Mouse (Mus musculus) kidney, embryonic 15.5 days (tissue): ENCODE measurements around the gene Polr2l. TPM values are rescaled to one million over a fixed set of nuclear protein-coding genes. Genes with fewer than 3 reads are reported as not detected.
A peak's percentile ranks its signal among the peaks of the same experiment; 100 is the strongest.

ENCODE experiments used
- ATAC-seq: fragments of 200-750 bp; cut with Nextera tagmentation; replicated peaks from 2 replicates; pipeline ENCODE4 v1.8.0; 2017; ENCODE audit warnings: moderate TSS enrichment; ENCODE audit not compliant: low FRiP score
- H3K27ac ChIP-seq: fragments of 300-500 bp; sonication (generic); 2 replicates; pipeline ENCODE4 v1.5.1; 2015; ENCODE audit warnings: mild to moderate bottlenecking, inconsistent platforms
- H3K27me3 ChIP-seq: fragments of 300-500 bp; sonication (generic); 2 replicates; pipeline ENCODE4 v1.6.1; 2015; ENCODE audit warnings: inconsistent platforms
- H3K36me3 ChIP-seq: fragments of 300-500 bp; sonication (generic); 2 replicates; pipeline ENCODE4 v1.6.1; 2015; ENCODE audit warnings: inconsistent platforms
- H3K4me1 ChIP-seq: fragments of 300-500 bp; sonication (generic); 2 replicates; pipeline ENCODE4 v1.6.1; 2015; ENCODE audit warnings: inconsistent platforms
- H3K4me2 ChIP-seq: fragments of 300-500 bp; sonication (generic); 2 replicates; pipeline ENCODE4 v1.6.1; 2015; ENCODE audit warnings: moderate library complexity, mild to moderate bottlenecking, inconsistent platforms
- H3K4me3 ChIP-seq: fragments of 300-500 bp; sonication (generic); replicated peaks from 2 replicates; pipeline ENCODE4 v1.5.1; 2015; ENCODE audit warnings: mild to moderate bottlenecking, inconsistent platforms
- H3K9ac ChIP-seq: fragments of 300-500 bp; sonication (generic); 2 replicates; pipeline ENCODE4 v1.6.1; 2015; ENCODE audit warnings: mild to moderate bottlenecking, inconsistent platforms
- H3K9me3 ChIP-seq: fragments of 300-500 bp; sonication (generic); replicated peaks from 2 replicates; pipeline ENCODE4 v1.6.1; 2016; ENCODE audit warnings: inconsistent platforms
- WGBS: fragments of 180-500 bp; shearing (Covaris S2); methylation state at CpG from one replicate; pipeline ENCODE4 v1.1.7; 2015; ENCODE audit warnings: mixed read lengths; 5-methylcytosine and 5-hydroxymethylcytosine counted together
- polyA plus RNA-seq: library from polyadenylated mRNA; unstranded; fragments of >200 nt; fragmentation: Nextera tagmentation; extraction: Ambion mirVana; gene quantifications from 2 replicates; pipeline ENCODE4 v1.2.1, GENCODE M21; 2015

Polr2l gene
- polyA plus RNA-seq, 1 experiment from 2014 or later, result 78.7 TPM

DNA sequence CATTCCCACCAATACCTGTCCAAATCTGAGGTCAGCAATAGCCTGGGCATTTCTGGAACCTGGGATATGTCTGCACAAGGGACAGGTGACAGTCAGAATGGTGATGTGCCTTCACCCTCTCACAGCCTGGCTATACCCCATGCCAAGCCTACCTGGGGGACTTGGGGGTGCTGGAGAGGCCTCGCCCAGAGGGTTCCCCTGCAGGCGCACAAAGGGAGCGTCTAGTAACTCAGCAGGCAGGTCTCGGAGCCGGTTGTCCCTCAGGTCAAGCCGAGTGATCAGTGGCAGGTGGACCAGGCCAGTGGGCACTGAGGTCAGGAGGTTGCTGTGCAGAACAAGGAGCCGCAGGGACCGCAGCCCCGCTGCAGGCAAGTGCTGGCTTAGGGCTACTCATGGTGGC is 33.5 kb downstream of the Polr2l start:
- H3K27ac ChIP-seq, result no peak overlapping the region
- H3K36me3 ChIP-seq, result peaks cover 41% of the 10 kb centered on the region
- H3K9ac ChIP-seq, result no peak overlapping the region
- peak overlapping the region; percentile 14; the same call in 1 of the 2 replicates for H3K4me2 ChIP-seq
- no peaks in the 10 kb centered on the region for H3K9me3 ChIP-seq
- H3K27me3 ChIP-seq, result no peaks in the 10 kb centered on the region
- H3K4me1 ChIP-seq, result peaks cover 53% of the 10 kb centered on the region
- no peak for ATAC-seq
- no peak overlapping the region; the same call in 1 of the 2 replicates for H3K4me3 ChIP-seq
- 91% methylated on average over 9 of the region's 9 CpGs for WGBS

DNA sequence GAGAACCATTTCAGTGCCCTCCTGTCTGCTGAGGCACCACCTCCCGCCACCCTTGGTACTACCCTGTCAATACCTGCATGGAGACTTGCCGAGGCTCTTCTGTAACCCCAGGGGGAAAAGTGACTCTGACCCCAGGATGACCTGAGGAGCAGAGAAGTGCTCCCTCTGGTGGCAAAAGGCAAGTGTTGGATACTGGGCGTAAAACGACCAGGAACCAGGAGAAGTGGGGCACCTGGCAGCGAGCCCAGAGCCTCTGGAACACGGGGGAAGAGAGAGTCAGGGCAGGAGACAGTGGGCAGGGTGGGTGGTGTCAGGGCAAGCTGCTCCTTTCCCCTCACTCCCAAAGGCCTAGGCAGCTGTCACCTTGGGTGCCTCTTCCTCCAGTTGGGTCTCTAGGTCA is 34.3 kb downstream of the Polr2l start:
- Histone ChIP-seq H3K4me2 (no peak overlapping the region), H3K4me1 (peaks cover 62% of the 10 kb centered on the region), H3K9me3 (no peaks in the 10 kb centered on the region), H3K9ac (no peak overlapping the region), H3K4me3 (no peak overlapping the region), H3K27me3 (no peaks in the 10 kb centered on the region), H3K27ac (no peak overlapping the region), H3K36me3 (peaks cover 41% of the 10 kb centered on the region)
- WGBS, result 31% methylated on average over 6 of the region's 6 CpGs
- ATAC-seq, result no peak

DNA sequence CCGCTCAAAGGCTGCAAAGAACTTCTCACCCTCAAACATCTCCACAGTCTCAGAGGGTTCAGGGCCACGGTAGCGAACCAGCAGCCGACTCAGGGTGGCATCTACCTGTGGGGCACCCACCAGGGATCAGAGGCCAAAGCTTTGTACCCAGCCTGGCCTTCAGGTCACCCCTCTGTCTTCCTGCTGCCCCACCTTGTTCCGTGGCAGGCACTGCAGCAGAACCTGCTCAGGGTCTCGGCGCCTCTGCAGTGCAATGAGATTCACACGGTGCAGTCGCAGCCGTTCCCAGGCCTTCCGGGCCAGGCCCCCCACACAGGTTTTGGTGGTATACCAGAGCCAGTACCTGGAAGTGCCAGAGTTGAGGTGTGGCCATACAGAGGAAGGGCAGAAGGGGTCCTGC is 35.1 kb downstream of the Polr2l start:
- no peak overlapping the region for H3K4me2 ChIP-seq
- no peak overlapping the region for H3K27ac ChIP-seq
- no peak for ATAC-seq
- WGBS, result 92% methylated on average over 11 of the region's 11 CpGs
- H3K27me3 ChIP-seq, result no peaks in the 10 kb centered on the region
- H3K9ac ChIP-seq, result no peak overlapping the region
- H3K9me3 ChIP-seq, result no peaks in the 10 kb centered on the region
- peaks cover 70% of the 10 kb centered on the region for H3K4me1 ChIP-seq
- no peak overlapping the region for H3K4me3 ChIP-seq
- H3K36me3 ChIP-seq, result peaks cover 41% of the 10 kb centered on the region

DNA sequence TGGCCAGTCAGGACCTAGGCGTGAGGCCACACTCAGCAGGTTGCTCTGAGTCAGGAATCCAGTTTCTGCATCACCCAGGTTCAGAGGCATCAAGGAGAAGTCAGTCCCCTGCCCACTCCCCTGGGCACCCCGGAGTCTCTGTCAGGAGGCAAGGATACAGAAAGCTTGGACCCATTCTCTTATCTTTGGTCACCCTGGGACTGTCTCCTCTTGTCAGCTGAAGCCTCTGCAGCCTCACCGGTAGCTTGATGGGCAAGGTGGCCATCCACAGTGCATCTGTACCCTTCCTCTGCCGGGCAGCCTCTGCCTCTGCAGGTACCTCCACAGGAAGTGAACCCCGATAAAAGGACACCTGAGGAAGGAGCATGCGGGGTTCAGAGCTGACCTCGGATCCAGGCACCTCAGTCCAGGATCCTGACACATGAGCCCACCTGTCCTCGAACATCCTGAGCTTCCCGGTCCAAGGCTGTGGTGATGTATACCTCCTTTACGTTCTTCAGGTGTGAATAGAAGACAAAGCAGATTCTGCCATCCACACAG is 35.7 kb downstream of the Polr2l start:
- H3K36me3 ChIP-seq, result peaks cover 41% of the 10 kb centered on the region
- H3K9ac ChIP-seq, result no peak overlapping the region
- no peak for ATAC-seq
- H3K9me3 ChIP-seq, result no peaks in the 10 kb centered on the region
- peaks cover 73% of the 10 kb centered on the region for H3K4me1 ChIP-seq
- H3K4me3 ChIP-seq, result no peak overlapping the region
- H3K27ac ChIP-seq, result no peak overlapping the region
- no peaks in the 10 kb centered on the region for H3K27me3 ChIP-seq
- no peak overlapping the region for H3K4me2 ChIP-seq
- 95% methylated on average over 10 of the region's 10 CpGs for WGBS

DNA sequence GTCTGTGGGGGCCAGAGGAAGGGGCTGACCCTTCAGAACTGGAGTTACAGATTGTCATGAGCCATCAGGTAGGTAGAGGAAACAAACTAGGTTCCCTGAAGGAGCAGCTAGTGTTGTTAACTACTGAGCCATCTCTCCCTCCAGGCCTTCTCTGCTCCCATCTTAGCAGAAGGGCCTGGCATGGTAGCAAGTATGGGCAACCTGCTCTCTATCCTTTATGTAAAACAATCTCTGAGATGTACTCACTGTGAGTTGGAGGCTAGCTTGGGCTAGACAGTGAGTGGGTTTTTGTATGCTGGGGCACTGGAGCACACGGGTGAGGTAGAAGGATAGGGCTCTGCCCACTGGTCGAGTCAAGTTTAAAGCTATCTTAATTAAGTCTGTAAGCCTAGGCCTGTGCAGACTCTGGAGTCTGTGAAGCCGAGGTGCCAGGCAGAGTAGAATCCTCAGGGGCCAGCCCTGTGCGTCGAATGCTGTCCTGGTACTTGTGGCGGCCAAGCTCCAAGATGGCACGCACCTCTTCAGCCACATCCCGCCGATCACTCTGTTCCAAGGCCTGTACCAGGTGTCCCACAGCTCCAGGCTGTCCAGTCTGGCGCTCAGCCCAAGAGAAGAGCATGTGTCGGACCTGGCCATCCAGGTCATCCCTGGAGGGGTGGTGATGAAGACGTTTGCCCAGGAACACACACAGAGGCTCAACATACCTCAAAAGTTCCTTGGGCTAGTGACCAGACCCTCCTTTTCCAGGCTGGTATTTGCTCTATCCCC is 36.5 kb downstream of the Polr2l start:
- no peaks in the 10 kb centered on the region for H3K9me3 ChIP-seq
- no peak overlapping the region for H3K9ac ChIP-seq
- no peak for ATAC-seq
- no peak overlapping the region for H3K4me3 ChIP-seq
- no peak overlapping the region for H3K4me2 ChIP-seq
- peaks cover 73% of the 10 kb centered on the region for H3K4me1 ChIP-seq
- H3K27me3 ChIP-seq, result no peaks in the 10 kb centered on the region
- WGBS, result 91% methylated on average over 12 of the region's 12 CpGs
- peaks cover 46% of the 10 kb centered on the region for H3K36me3 ChIP-seq
- no peak overlapping the region for H3K27ac ChIP-seq

DNA sequence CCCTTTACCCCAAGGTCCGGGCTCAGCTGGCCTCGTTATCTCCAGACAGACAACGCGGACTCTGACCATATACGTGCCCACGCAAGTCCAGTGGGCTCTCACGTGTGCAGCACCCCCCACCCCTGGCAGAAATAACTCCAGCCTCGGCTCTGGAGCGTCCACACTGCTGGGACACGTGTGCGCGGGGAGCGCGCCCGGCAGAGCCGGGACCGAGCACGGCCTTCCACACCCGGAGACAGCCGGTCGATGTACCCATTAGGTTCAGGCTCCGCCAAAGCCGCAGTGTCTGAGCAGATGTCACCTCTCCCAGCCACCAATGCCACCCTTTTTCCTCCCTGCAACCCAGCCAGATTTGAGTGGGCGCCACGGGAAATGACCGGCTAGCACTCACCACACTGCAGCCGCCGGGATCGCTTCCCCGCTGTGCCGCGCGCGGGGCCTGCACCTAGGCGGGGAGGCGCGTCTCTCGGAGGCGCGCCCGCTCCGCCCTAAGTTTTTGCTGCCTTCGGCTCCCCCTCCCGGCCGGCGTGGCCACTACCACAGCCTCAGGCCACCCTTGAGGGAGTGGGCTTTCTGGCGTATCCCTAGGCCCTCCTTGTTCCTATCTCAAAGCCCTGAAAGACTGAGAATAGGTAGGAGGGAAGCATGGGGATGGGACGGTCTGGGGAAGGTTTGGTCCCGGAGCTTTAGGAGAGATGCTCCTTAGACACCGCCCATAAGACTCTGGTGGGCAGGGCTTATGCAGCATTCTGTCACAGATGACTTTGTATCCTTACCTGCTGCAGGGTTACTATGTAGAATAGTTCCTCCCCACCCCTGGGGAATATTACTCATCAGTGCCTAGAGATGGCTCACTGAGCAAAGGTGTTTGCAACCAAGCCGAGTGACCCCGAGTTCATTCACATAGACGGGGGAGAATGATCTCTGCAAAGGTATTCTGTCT is 37.5 kb downstream of the Polr2l start, which contains the start of gene Slc25a22:
Gene Slc25a22, minus strand, starts transcription at position 715 of the 943 bp plus-strand sequence.
- H3K27ac ChIP-seq, result peak within 1 kb of the TSS; percentile 64
- H3K9ac ChIP-seq, result peak within 1 kb of the TSS; percentile 71
- H3K9me3 ChIP-seq, result no peaks in the 10 kb centered on the region
- peaks cover 70% of the 10 kb centered on the region for H3K4me1 ChIP-seq
- peak; percentile 80 for ATAC-seq
- H3K4me2 ChIP-seq, result peak within 1 kb of the TSS; percentile 95
- peak within 1 kb of the TSS; percentile 75 for H3K4me3 ChIP-seq
- WGBS, result 5% methylated on average over 53 of the region's 53 CpGs
- H3K27me3 ChIP-seq, result no peaks in the 10 kb centered on the region
- H3K36me3 ChIP-seq, result peaks cover 55% of the 10 kb centered on the region

DNA sequence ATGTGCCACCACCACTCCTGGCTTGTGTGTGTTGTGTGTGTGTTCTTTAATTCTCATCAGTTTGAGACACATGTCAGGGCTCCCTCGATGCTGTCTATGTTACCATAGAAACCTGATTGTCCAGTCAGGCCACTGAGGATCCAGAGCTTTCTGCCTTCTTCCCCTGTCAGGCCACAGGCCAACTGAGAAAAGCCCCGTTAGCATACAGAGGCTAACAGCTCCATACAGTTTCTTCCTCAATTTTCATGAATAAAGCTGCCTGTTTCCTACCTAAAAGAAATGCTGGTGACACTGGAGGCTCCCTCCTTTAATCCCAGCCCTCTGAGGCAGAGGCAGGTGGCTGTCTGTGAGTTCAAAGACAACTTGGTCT is 38.4 kb downstream of the Polr2l start:
- peaks cover 61% of the 10 kb centered on the region for H3K36me3 ChIP-seq
- H3K4me2 ChIP-seq, result peak overlapping the region; percentile 95
- H3K9ac ChIP-seq, result peak overlapping the region; percentile 71

DNA sequence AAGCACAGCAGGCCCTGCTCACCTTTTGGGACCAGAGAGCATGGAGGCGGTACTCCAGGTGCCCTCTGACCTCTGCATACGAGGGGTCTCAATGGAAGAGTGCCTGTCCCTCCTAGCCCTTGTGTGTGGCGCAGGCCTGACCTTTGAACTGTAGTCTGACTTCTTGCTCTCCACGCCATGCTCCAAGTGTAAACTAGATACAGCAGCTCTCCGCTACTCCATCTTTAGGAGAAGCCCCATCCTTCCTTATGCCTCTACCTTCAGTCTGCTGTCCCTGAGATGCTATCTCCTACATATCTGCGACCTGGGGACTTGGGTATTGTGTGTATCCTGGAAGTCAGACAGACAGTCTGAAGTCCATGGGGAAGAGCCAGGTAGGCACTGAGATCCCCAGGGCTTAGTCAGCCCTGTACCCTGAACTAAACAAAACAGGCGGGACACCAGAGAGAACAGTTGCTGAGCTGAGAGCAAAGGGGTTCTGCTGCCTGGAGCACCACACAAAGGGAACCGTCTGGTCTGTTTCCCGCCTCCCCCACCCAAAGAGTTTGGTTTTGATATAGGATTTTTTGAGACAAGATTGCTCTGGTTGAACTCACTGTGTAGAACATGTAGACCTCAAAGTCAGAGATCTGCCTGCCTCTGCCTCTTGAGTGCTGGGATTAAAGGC is 38.9 kb downstream of the Polr2l start:
- peaks cover 61% of the 10 kb centered on the region for H3K36me3 ChIP-seq

More for the DNA sequence above, 38.4 kb downstream of the Polr2l start:
- whole genome bisulfite sequencing, result 71% methylated on average over 2 of the region's 2 CpGs
- H3K27me3 ChIP-seq, result no peaks in the 10 kb centered on the region
- no peak for ATAC-seq
- 0 out of 2 replicates have a peak overlapping the region, but pooled peaks have one; percentile 64 for H3K27ac ChIP-seq
- peaks cover 61% of the 10 kb centered on the region for H3K4me1 ChIP-seq
- no peaks in the 10 kb centered on the region for H3K9me3 ChIP-seq
- H3K4me3 ChIP-seq, result peak overlapping the region; percentile 75

DNA sequence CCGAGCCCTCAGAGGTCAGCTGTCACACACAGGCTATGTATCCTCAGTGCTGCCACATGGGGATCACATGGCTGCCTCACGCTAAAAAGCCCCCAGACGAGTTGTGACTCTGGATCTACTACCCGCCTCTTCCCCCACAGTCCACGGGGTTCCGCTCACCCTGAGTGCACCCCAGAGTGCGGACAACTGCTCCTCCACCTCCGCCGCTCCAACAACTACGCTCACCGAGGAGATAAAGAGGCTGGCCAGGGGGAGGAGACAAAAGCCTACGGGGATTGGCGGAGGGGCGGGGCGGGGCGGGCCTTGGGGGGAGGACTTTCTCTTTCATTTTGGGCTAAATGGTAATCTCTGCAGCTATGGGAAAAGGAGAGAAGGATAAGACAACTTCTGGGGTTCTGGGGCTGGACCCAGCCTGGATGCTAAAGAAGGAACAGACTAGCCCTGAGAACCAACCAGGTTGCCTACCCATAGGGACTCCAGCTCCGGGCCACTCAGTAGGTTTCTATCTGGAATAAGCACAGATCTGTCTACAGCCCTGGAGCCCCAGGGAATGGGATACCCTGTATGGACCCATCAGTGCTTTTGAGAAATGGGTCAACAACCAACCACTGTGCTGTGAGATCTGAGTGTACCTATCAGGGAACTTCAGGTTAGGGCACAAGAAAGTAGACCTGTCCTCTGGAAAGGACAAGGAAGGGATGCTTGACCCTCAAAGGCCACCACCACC is 39.6 kb downstream of the Polr2l start:
- Histone ChIP-seq H3K27ac (peak overlapping the region; percentile 43), H3K9ac (peak overlapping the region; percentile 56), H3K4me2 (peak overlapping the region; percentile 95), H3K4me1 (peaks cover 51% of the 10 kb centered on the region), H3K27me3 (no peaks in the 10 kb centered on the region), H3K9me3 (no peaks in the 10 kb centered on the region), H3K36me3 (peaks cover 61% of the 10 kb centered on the region), H3K4me3 (peak overlapping the region; percentile 56)
- ATAC-seq, result peak; percentile 9; the same call in 1 of the 2 replicates
- WGBS, result 3% methylated on average over 17 of the region's 17 CpGs

More for the DNA sequence above, 38.9 kb downstream of the Polr2l start:
- H3K9me3 ChIP-seq, result no peaks in the 10 kb centered on the region
- H3K4me3 ChIP-seq, result no peak overlapping the region
- no peak overlapping the region for H3K27ac ChIP-seq
- H3K9ac ChIP-seq, result no peak overlapping the region
- no peaks in the 10 kb centered on the region for H3K27me3 ChIP-seq
- peaks cover 58% of the 10 kb centered on the region for H3K4me1 ChIP-seq
- 80% methylated on average over 9 of the region's 9 CpGs for WGBS
- ATAC-seq, result no peak
- H3K4me2 ChIP-seq, result peak overlapping the region; percentile 95

DNA sequence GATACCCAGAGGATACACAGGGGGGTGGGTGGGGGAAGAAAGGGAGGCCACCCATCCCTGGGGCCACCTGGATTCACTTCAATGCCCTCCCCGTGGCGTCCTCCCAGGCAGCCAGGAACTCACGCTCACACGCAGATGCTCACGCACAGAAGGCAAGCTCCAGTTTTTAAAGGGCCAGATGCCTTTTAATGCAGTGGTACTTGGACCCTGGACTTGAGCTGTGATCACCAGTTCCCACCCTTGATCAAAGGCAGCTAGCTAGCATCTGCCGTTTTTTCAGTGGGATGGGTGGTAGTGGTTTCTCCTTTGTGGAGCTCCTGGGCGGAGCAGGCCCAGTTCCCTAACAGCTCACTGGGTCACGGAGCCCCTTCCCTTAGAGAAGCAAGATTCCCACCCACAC is 40.5 kb downstream of the Polr2l start:
- Histone ChIP-seq H3K36me3 (peaks cover 56% of the 10 kb centered on the region), H3K27ac (peak overlapping the region; percentile 43), H3K9me3 (no peaks in the 10 kb centered on the region), H3K4me2 (peak overlapping the region; percentile 95), H3K27me3 (no peaks in the 10 kb centered on the region), H3K4me1 (peaks cover 57% of the 10 kb centered on the region), H3K9ac (peak overlapping the region; percentile 56), H3K4me3 (peak overlapping the region; percentile 56)
- ATAC-seq, result no peak
- WGBS, result 10% methylated on average over 8 of the region's 8 CpGs
